Mouse (Mus musculus) hindbrain, embryonic 14.5 days (tissue): ENCODE data around the gene Grhl3. TPM values are rescaled to one million over a fixed set of nuclear protein-coding genes. Genes with fewer than 3 reads are reported as not detected.
A peak's percentile ranks its signal among the peaks of the same experiment; 100 is the strongest.

ENCODE experiments used
- ATAC-seq: fragments of 200-750 bp; cut with Nextera tagmentation; 2 replicates; pipeline ENCODE4 v1.8.0; 2017; ENCODE audit warnings: moderate number of reproducible peaks, mild to moderate bottlenecking, moderate TSS enrichment, moderate library complexity; ENCODE audit not compliant: low FRiP score
- DNase-seq: peaks from one replicate; pipeline ENCODE4 v3.0.0-alpha.2; 2015; ENCODE audit warnings: low spot score
- H3K27ac ChIP-seq: fragments of 300-500 bp; sonication (generic); 2 replicates; pipeline ENCODE4 v1.5.1; 2014; ENCODE audit warnings: mild to moderate bottlenecking, moderate library complexity
- H3K27me3 ChIP-seq: fragments of 300-500 bp; sonication (generic); 2 replicates; pipeline ENCODE4 v1.6.1; 2014; ENCODE audit warnings: mild to moderate bottlenecking, low read length, mixed read lengths; ENCODE audit not compliant: control insufficient read depth, insufficient read depth
- H3K36me3 ChIP-seq: fragments of 300-500 bp; sonication (generic); replicated peaks from 2 replicates; pipeline ENCODE4 v1.6.1; 2014; ENCODE audit not compliant: control insufficient read depth, insufficient read depth
- H3K4me1 ChIP-seq: fragments of 300-500 bp; sonication (generic); replicated peaks from 2 replicates; pipeline ENCODE4 v1.6.1; 2014; ENCODE audit warnings: antibody characterized with exemption, low read length, mixed read lengths; ENCODE audit not compliant: control insufficient read depth, insufficient read depth
- H3K4me2 ChIP-seq: fragments of 300-500 bp; sonication (generic); replicated peaks from 2 replicates; pipeline ENCODE4 v1.6.1; 2014; ENCODE audit warnings: mild to moderate bottlenecking, moderate library complexity
- H3K4me3 ChIP-seq: fragments of 300-500 bp; sonication (generic); replicated peaks from 2 replicates; pipeline ENCODE4 v1.5.1; 2014; ENCODE audit warnings: mild to moderate bottlenecking, low read length
- H3K9ac ChIP-seq: fragments of 300-500 bp; sonication (generic); 2 replicates; pipeline ENCODE4 v1.6.1; 2014
- H3K9me3 ChIP-seq: fragments of 300-500 bp; sonication (generic); 2 replicates; pipeline ENCODE4 v1.6.1; 2016; ENCODE audit warnings: low read length; ENCODE audit not compliant: control insufficient read depth
- WGBS: fragments of 180-500 bp; shearing (Covaris S2); extraction: QIAGEN DNeasy Blood & Tissue Kit; methylation state at CpG from one replicate; pipeline ENCODE4 v1.1.7; 2014; 5-methylcytosine and 5-hydroxymethylcytosine counted together
- polyA plus RNA-seq: library from polyadenylated mRNA; unstranded; fragments of >200 nt; fragmentation: Nextera tagmentation; extraction: Ambion mirVana; gene quantifications from 2 replicates; pipeline ENCODE4 v1.2.1, GENCODE M21; 2014

Grhl3 gene
- polyA plus RNA-seq, 1 experiment from 2014 or later: 1.0 TPM

DNA sequence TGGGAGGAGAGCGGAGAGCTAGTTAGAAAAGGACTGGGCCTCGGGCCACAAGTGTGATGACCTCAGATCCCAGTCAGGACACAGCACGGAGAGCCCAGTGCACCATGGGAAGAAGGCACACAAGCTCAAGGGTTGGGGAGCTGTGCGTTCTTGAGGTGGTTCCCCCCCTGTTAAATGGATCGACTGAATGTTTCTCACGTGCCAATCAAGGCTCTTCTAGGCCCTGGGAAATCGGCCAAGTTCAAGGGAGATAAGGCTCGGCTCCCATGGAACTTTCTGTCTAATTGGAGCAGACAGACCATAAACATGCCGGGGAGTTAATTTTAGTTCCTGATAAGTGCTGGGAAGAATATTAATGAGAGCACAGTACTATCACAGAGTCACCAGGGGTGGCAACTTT, 8.0 kb downstream of the Grhl3 start:
- DNase-seq: no peak

DNA sequence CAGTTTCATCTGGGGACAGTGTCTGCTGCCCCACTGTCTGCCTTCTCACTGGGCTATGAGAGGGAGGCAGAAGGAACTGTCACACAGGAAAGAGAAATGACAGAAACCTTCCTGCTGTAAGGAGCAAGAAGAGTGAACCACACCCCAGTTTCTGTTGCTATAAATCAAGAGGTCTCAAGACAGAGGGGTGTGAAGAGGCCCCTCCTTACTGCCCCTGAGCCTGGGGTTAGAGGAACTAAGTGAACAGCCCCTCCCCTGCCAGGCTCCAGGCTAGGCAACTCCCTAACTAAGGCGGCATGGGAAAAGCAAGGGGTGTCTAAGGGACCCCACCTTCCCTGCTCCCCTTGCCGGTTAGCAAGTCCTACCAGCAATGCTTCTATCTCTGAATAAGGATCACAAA, 9.6 kb downstream of the Grhl3 start:
- 57% methylated on average over 2 of the region's 2 CpGs for WGBS
- peaks cover 13% of the 10 kb centered on the region; the same call in 1 of the 2 replicates for H3K4me1 ChIP-seq
- DNase-seq (no peak), ATAC-seq (no peak)
- no peak overlapping the region for H3K27ac ChIP-seq
- H3K36me3 ChIP-seq: no peaks in the 10 kb centered on the region
- 0 out of 2 replicates have a peak, but pooled peaks cover 3% of the 10 kb centered on the region for H3K27me3 ChIP-seq
- no peaks in the 10 kb centered on the region for H3K9me3 ChIP-seq
- H3K4me2 ChIP-seq: no peak overlapping the region
- H3K4me3 ChIP-seq: no peak overlapping the region
- H3K9ac ChIP-seq: no peak overlapping the region

More for the DNA sequence above, 8.0 kb downstream of the Grhl3 start:
- H3K27me3 ChIP-seq: peaks cover 12% of the 10 kb centered on the region
- no peak for ATAC-seq
- H3K27ac ChIP-seq: no peak overlapping the region
- no peaks in the 10 kb centered on the region for H3K9me3 ChIP-seq
- H3K4me3 ChIP-seq: no peak overlapping the region
- no peak overlapping the region for H3K9ac ChIP-seq
- 53% methylated on average over 9 of the region's 9 CpGs for WGBS
- H3K4me2 ChIP-seq: no peak overlapping the region
- no peaks in the 10 kb centered on the region for H3K36me3 ChIP-seq
- peaks cover 13% of the 10 kb centered on the region; the same call in 1 of the 2 replicates for H3K4me1 ChIP-seq

DNA sequence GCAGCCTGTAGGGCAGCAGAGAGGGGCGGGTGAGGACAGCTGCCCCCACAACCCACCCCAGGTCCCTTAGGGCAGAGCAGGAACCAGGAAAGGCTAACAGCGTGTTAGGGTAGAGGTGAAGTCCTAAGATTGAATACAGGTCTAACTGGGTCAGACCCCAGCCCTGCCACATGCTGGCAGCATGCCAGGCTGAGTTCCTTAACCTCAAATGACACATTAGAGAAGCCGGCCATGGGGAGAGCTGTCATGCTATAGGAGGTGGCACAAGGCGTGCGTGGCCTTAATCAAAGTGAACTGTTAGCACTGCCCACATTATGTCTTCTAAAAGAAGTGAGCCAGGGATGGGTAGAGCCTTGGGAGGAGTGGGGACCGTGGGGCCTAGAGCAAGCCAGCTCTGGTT, 24.1 kb downstream of the Grhl3 start:
- Histone ChIP-seq H3K27ac (no peak overlapping the region), H3K4me2 (no peak overlapping the region), H3K36me3 (no peaks in the 10 kb centered on the region), H3K9me3 (no peaks in the 10 kb centered on the region), H3K27me3 (no peaks in the 10 kb centered on the region), H3K9ac (no peak overlapping the region), H3K4me1 (peaks cover 28% of the 10 kb centered on the region), H3K4me3 (no peak overlapping the region)
- WGBS: 73% methylated on average over 6 of the region's 6 CpGs
- ATAC-seq (no peak), DNase-seq (no peak)

GRCm38 (mm10) chr4:135548521-135549077, 24.8 kb downstream of the Grhl3 start:
- Histone ChIP-seq H3K4me2 (no peak overlapping the region), H3K27me3 (no peaks in the 10 kb centered on the region), H3K4me1 (peaks cover 27% of the 10 kb centered on the region), H3K27ac (no peak overlapping the region), H3K36me3 (no peaks in the 10 kb centered on the region), H3K9ac (no peak overlapping the region), H3K9me3 (no peaks in the 10 kb centered on the region), H3K4me3 (no peak overlapping the region)
- 47% methylated on average over 9 of the region's 9 CpGs for WGBS
- DNase-seq: no peak
- ATAC-seq: no peak

DNA sequence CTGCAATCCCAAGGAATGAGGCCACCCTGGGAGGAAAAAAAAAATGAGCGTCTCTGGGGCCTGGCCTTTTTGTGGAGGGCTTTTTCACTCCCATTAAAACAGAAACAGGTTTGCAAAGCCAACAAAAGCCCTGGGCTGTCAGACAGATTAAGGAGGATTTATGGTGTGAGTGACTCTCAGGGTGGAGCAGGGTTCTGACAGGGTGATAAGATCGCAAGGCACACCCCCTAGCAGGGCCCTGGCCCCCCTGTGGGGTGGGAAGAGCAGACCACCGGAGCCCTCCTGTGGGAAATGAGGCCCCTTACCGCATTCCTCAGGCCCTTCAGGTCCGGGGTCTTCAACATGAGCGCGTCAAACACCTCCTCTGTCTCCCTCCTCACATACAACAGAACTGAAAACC, 25.3 kb downstream of the Grhl3 start:
- no peaks in the 10 kb centered on the region for H3K27me3 ChIP-seq
- no peak overlapping the region for H3K27ac ChIP-seq
- no peaks in the 10 kb centered on the region for H3K36me3 ChIP-seq
- WGBS: 24% methylated on average over 7 of the region's 7 CpGs
- DNase-seq (no peak), ATAC-seq (no peak)
- H3K9ac ChIP-seq: no peak overlapping the region
- no peak overlapping the region for H3K4me2 ChIP-seq
- H3K9me3 ChIP-seq: no peaks in the 10 kb centered on the region
- H3K4me1 ChIP-seq: peaks cover 22% of the 10 kb centered on the region
- no peak overlapping the region for H3K4me3 ChIP-seq

DNA sequence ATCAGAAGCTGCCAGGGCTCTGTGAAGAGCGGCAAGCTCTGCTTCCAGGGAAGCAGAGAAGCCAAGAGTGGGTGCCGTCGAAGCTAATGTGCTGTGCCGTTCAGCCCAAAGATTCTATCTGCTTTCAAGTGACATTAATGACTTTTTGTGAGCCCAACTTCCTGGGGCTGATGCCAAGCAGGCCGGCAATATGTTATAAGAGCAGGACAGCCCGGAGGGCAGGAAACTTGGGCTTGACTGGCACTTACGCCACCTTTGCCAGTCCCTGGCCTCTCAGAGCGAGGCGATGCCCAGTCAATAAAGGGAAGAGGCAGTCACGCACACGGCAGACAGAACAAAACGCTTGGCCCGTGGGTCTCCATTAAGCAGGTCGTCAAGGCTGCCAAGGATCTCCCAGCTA, 25.9 kb downstream of the Grhl3 start:
- ATAC-seq (no peak), DNase-seq (no peak)
- 51% methylated on average over 14 of the region's 14 CpGs for WGBS
- H3K9ac ChIP-seq: no peak overlapping the region
- H3K9me3 ChIP-seq: no peaks in the 10 kb centered on the region
- H3K27me3 ChIP-seq: no peaks in the 10 kb centered on the region
- H3K27ac ChIP-seq: no peak overlapping the region
- H3K4me1 ChIP-seq: peaks cover 19% of the 10 kb centered on the region
- H3K4me3 ChIP-seq: no peak overlapping the region
- no peaks in the 10 kb centered on the region for H3K36me3 ChIP-seq
- H3K4me2 ChIP-seq: no peak overlapping the region

DNA sequence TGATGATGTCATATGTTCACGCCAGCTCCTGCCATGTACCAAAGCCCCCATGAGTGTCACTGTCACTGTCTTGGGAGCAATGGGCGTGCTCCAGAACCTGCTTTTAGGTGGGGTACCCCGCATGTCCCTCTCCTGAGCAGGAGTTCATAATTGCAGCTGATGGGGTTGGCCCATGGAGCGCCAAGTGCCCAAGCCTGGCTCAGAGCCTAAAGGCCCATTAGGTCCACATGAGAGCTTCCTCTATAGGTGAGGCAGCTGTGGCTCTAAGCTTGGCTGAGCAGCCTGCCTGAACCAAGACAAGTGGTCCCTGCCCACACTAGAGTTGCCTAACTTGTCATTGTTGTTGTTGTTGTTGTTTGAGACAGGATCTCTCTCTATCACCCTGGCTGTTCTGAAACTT, 26.6 kb downstream of the Grhl3 start:
- ATAC-seq: no peak
- WGBS: 83% methylated on average over 4 of the region's 4 CpGs
- Histone ChIP-seq H3K4me3 (no peak overlapping the region), H3K9me3 (no peaks in the 10 kb centered on the region), H3K9ac (no peak overlapping the region), H3K4me2 (no peak overlapping the region), H3K27ac (no peak overlapping the region), H3K4me1 (peaks cover 16% of the 10 kb centered on the region), H3K27me3 (no peaks in the 10 kb centered on the region), H3K36me3 (no peaks in the 10 kb centered on the region)
- no peak for DNase-seq

- H3K4me2 ChIP-seq: no peak overlapping the region
- H3K4me1 ChIP-seq: peaks cover 12% of the 10 kb centered on the region; the same call in 1 of the 2 replicates
- no peaks in the 10 kb centered on the region for H3K36me3 ChIP-seq
- H3K9me3 ChIP-seq: no peaks in the 10 kb centered on the region
- no peak overlapping the region for H3K27ac ChIP-seq
- H3K27me3 ChIP-seq: no peaks in the 10 kb centered on the region
- H3K9ac ChIP-seq: no peak overlapping the region
- H3K4me3 ChIP-seq: no peak overlapping the region
- WGBS: 83% methylated on average over 7 of the region's 7 CpGs
- no peak for DNase-seq
- no peak for ATAC-seq
Observed at GRCm38 (mm10) chr4:135546008-135546407, 27.4 kb downstream of the Grhl3 start.

GRCm38 (mm10) chr4:135545080-135545511, 28.3 kb downstream of the Grhl3 start:
- H3K4me3 ChIP-seq: no peak overlapping the region
- WGBS: 28% methylated on average over 8 of the region's 8 CpGs

DNA sequence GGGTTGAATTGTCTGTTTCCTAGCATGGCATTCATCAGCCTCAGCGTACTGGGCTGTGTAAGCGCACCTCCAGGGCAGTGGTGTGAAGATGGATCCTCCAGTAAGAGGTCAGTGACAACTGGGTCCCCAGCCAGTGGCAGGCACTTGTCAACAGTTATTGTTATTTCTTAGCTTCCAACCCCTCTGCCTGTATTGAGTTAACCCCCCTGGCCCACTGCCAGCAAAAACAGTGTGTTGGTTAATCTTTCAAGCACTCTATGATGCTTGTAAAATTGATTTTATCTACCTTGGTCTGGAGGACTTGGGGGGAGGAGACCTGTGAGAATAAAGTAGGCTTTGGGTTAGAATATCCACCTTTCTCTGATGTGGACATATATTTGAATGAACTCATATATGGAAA, 29.1 kb downstream of the Grhl3 start:
- H3K9ac ChIP-seq: no peak overlapping the region
- no peaks in the 10 kb centered on the region for H3K36me3 ChIP-seq
- WGBS: 87% methylated on average over 2 of the region's 2 CpGs
- H3K27me3 ChIP-seq: no peaks in the 10 kb centered on the region
- no peak overlapping the region for H3K4me3 ChIP-seq
- no peak for DNase-seq
- ATAC-seq: no peak
- no peaks in the 10 kb centered on the region for H3K9me3 ChIP-seq
- H3K4me1 ChIP-seq: peaks cover 23% of the 10 kb centered on the region; the same call in 1 of the 2 replicates
- H3K4me2 ChIP-seq: no peak overlapping the region
- H3K27ac ChIP-seq: no peak overlapping the region

More at GRCm38 (mm10) chr4:135545080-135545511, 28.3 kb downstream of the Grhl3 start:
- no peak for ATAC-seq
- H3K4me2 ChIP-seq: peak overlapping the region; percentile 15; the same call in 1 of the 2 replicates
- no peaks in the 10 kb centered on the region for H3K36me3 ChIP-seq
- H3K9me3 ChIP-seq: no peaks in the 10 kb centered on the region
- H3K27me3 ChIP-seq: no peaks in the 10 kb centered on the region
- H3K4me1 ChIP-seq: peaks cover 15% of the 10 kb centered on the region; the same call in 1 of the 2 replicates
- H3K9ac ChIP-seq: no peak overlapping the region
- DNase-seq: no peak
- no peak overlapping the region for H3K27ac ChIP-seq
